Mouse (Mus musculus): ENCODE data around the gene Gm21698. TPM values are rescaled to one million over a fixed set of nuclear protein-coding genes. Genes with fewer than 3 reads are reported as not detected.

The Gm21698 gene
- polyA plus RNA-seq, 1 experiment from 2014 or later, result not detected

Other genes with a start within 250 kb of the Gm21698 start
- gene Actr3b, start 228.7 kb downstream of the Gm21698 start, polyA plus RNA-seq (2015; fragmentation: Nextera tagmentation; extraction: Ambion mirVana), result 5.2 and 5.3 TPM in 2 replicates
- not detected in 2 replicates for gene Gm21663, start 46.3 kb downstream of the Gm21698 start, polyA plus RNA-seq (2015; fragmentation: Nextera tagmentation; extraction: Ambion mirVana)
- not detected in 2 replicates for gene Gm21671, start 34.2 kb downstream of the Gm21698 start, polyA plus RNA-seq (2015; fragmentation: Nextera tagmentation; extraction: Ambion mirVana)
- gene Gm21680, start 16.0 kb downstream of the Gm21698 start, polyA plus RNA-seq (2015; fragmentation: Nextera tagmentation; extraction: Ambion mirVana), result 0.12 TPM in 1 of 2 replicates, not detected in the other
- 0.19 TPM in 1 of 2 replicates, not detected in the other for gene Gm1979, start 16.1 kb upstream of the Gm21698 start, polyA plus RNA-seq (2015; fragmentation: Nextera tagmentation; extraction: Ambion mirVana)
- not detected in 2 replicates for gene Gm5862, start 34.3 kb upstream of the Gm21698 start, polyA plus RNA-seq (2015; fragmentation: Nextera tagmentation; extraction: Ambion mirVana)
- not detected in 2 replicates for gene Speer4a, start 50.9 kb upstream of the Gm21698 start, polyA plus RNA-seq (2015; fragmentation: Nextera tagmentation; extraction: Ambion mirVana)
- 0.06 TPM in 1 of 2 replicates, not detected in the other for gene Gm7347, start 69.9 kb upstream of the Gm21698 start, polyA plus RNA-seq (2015; fragmentation: Nextera tagmentation; extraction: Ambion mirVana)
- gene Gm10471, start 100.6 kb upstream of the Gm21698 start, polyA plus RNA-seq (2015; fragmentation: Nextera tagmentation; extraction: Ambion mirVana), result 0.06 TPM in 1 of 2 replicates, not detected in the other
- gene 5031410I06Rik, start 116.7 kb upstream of the Gm21698 start, polyA plus RNA-seq (2015; fragmentation: Nextera tagmentation; extraction: Ambion mirVana), result not detected in 2 replicates
- gene Gm10220, start 132.8 kb upstream of the Gm21698 start, polyA plus RNA-seq (2015; fragmentation: Nextera tagmentation; extraction: Ambion mirVana), result not detected in 2 replicates

Data from kidney, embryonic 15.5 days (tissue).